Mouse (Mus musculus) frontal cortex, adult (tissue): Measurements from ENCODE around the gene Slc1a7.
A peak's percentile ranks its signal among the peaks of the same experiment; 100 is the strongest.

Source experiments
- ATAC-seq: cut with Nextera tagmentation; 2 replicates; pipeline ENCODE4 v1.9.2; 2017; ENCODE audit warnings: mild to moderate bottlenecking, moderate library complexity, mixed read lengths; ENCODE audit not compliant: low TSS enrichment

Gene Slc1a7

DNA sequence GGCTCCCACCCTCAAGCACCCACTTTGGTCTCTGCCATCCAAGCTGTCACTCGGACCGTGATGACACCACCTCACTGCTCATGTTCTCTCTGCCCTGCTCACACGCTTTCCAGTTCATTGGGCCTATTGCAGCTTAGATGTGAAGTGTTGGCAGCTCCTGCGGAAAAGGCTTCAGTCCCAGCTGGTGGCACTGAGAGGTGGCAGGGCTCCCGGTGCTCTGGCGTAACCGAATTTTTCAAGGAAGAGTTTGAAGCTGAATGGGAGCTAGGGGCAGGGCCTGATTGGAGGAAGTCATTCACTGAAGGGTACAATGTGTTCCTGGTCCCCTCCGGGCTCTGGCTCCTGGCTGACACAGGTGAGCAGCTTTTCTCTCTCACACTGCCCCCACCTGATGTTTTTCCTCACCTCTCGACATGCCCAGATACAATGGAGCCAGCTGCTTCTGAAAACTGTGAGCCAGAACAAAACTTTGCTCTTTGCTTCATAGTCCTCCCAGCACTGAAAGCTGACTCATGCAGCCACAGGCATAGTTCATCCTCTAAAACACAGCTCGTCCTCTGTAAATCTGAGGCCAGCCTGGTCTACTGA lies 83.6 kb downstream of the Slc1a7 start:
- ATAC-seq: peak; percentile 81

DNA sequence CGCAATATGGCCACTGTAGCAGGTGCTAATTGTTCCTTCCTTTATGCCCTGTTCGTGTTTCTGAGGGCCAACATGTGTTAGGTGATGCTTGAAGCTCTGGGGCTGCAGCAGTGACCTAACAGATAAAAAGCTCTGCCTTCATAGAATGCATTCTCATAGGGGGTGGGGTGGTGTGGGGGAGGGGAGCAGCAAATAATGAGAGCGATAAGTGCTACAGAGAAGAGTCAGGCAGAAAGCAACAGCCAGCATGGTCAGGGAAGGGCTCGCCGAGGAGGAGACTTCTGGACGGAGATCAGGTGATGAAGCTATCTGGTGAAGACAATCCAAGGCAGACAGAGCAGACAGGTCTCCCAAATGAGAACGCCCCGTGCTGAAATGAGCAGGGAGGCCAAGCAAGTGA lies 84.5 kb downstream of the Slc1a7 start:
- no peak for ATAC-seq

DNA sequence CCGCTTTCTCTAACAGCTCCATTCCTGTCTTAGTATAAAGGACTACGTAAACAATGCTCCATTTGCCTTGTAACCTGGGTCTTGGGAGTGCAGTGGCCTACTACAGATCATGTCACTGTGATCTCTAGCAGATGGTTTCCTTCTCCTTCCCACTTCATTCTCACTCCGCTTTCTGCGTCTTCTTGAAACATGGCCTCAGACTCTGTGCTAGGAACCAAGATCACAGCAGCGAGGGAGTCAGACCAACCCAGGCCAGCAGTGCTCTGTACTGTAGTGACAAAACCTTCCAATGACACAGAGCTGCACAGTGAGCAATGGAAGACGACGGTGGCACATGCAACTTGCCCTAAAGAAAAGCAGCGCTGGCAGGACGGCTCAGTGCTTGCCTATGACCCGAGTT lies 87.7 kb downstream of the Slc1a7 start:
- no peak for ATAC-seq

DNA sequence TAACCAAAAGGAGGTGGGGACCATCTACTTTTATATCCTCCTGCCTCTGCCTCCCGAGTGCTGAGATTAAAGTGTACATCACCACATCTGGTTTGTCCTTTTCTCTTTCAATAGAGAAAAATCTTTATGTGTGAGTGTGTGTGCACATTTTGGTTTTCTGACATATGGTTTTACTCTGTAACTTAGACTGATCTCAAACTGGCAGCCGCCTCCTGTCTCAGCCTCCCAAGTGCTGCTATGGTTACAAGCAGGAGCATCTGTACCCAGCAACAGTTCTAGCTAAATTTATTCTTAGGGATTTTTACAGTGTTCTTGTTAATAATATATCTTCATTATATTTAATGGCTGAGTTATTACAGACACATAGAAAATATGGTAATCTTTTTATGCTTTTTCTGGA lies 89.1 kb downstream of the Slc1a7 start:
- peak; percentile 35; the same call in 1 of the 2 replicates for ATAC-seq

DNA sequence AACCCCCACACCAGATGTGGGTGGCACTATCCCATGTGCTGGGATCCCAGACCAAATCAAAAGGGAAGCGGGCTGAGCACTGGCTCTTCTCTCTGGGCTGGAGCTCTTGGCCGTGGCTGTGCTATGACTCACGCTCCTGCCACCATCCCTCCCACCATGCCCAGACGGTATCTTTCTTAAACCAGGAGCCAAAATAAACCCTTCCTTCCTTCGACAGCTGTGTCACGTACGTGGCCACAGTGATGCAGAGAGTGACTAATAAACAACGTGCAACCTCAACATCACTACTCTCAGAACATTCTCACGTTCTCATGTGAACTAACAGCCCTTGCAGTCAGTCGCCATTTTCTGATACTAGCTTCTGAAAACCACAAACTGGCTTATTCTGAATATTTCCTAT lies 90.0 kb downstream of the Slc1a7 start:
- peak; percentile 84 for ATAC-seq

DNA sequence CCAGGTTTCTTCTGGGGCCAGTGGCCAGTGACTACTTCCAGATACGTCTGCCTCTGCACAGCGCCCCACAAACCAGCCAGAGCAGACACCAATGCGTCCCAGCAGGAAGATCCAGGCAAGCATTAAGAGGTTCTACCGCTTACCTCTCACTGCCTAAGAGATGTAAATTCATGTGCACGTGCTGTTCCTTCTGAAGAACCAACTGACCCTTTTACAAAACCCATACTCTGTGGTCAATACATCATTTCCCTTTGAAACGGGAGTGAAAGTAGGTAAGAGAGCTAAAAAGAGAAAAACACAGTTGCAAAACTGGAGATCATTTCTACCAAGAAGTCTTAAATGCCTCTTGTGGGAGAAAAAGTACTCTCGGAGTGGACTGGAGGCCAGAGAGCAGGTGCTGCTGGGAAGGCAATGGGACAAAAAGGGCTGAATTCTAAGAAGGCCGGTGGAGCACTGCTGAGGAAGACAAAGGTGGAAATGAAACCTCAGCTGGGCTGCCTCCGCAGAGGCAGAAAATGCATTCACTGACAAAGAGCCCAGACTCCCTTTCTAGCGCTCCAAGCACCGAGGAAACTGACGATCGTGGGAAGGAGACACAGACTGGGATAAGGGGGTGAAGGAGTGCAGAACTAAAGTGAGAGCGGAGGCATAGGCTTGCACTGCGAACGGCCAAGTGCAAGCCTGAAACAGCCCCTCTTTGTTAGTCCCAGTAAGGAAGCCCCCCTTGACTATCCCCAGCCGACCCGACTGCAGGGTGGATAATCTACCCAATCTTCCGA lies 91.7 kb downstream of the Slc1a7 start:
- ATAC-seq: peak; percentile 75

DNA sequence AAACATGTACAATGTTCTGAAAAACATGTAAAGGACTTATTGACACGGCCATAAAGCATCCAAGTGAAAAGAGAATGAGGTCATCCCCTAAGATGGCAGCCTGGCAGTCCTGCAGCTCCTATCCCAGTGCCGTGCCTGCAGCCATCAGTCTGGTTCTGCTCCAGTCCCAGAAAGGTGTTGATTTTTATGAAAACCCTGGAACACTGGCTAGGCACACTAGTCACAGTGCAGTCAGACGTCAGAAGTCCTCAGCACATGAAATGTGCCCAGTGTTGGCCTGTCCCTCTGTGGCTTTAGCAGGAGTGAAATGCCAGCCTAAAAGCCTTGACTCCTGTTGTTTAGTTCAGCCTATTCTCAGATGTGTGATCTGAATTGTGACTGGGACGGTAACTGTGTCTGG lies 92.6 kb downstream of the Slc1a7 start:
- no peak for ATAC-seq

DNA sequence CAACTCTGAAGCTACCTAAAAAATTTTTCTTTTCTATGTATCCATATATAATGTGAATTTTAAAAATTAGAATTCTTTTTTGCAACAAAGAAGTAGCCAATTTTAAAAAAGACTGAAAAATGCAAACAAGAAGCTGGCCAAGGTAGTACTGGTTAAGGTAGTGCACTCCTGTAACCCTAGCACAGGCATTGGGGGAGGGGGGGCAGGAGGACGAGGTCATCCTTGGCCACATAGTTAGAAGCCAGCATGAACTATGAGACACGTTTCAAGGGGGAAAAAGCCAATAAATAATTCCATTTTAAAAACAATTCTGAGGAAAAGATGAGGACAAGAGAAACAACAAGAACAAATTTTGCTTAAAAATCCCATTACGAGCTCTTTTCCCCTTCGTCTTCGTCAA lies 94.4 kb downstream of the Slc1a7 start:
- no peak for ATAC-seq
